Mouse (Mus musculus): ENCODE measurements around the gene Sumo1. TPM values are rescaled to one million over a fixed set of nuclear protein-coding genes. Genes with fewer than 3 reads are reported as not detected.

The Sumo1 gene
- polyA plus RNA-seq, 1 experiment from 2014 or later, result 375 TPM

GRCm38 (mm10) chr1:59613795-59614194 lies 56.8 kb downstream of the Sumo1 start:
- Histone ChIP-seq H3K4me2 (replicated peaks; ENCODE audit: low read depth, low read length) (no peak overlapping the region), H3K9me3 (ENCODE audit: low read length) (no peaks in the 10 kb centered on the region), H3K4me3 (ENCODE audit: low read length) (no peak overlapping the region), H3K36me3 (ENCODE audit: insufficient read depth, low read length) (no peaks in the 10 kb centered on the region), H3K4me1 (ENCODE audit: insufficient read depth, low read length) (no peaks in the 10 kb centered on the region; the same call in none of the 2 replicates), H3K27ac (ENCODE audit: low read length) (no peak overlapping the region), H3K9ac (replicated peaks; ENCODE audit: low read length) (no peak overlapping the region), H3K27me3 (ENCODE audit: insufficient read depth, low read length) (no peaks in the 10 kb centered on the region)
- WGBS, result 44% methylated on average over 6 of the region's 6 CpGs
- no peak for ATAC-seq (ENCODE audit: low FRiP score, low TSS enrichment)

GRCm38 (mm10) chr1:59610929-59611328 lies 59.7 kb downstream of the Sumo1 start:
- 0 out of 2 replicates have a peak overlapping the region, but pooled peaks have one; percentile 27 for H3K27ac ChIP-seq (ENCODE audit: low read length)
- H3K4me3 ChIP-seq (ENCODE audit: low read length), result no peak overlapping the region
- no peak for ATAC-seq (ENCODE audit: low FRiP score, low TSS enrichment)
- no peaks in the 10 kb centered on the region; the same call in none of the 2 replicates for H3K4me1 ChIP-seq (ENCODE audit: insufficient read depth, low read length)
- 93% methylated on average over 3 of the region's 3 CpGs for WGBS
- no peaks in the 10 kb centered on the region for H3K27me3 ChIP-seq (ENCODE audit: insufficient read depth, low read length)
- H3K9ac ChIP-seq (replicated peaks; ENCODE audit: low read length), result no peak overlapping the region
- H3K9me3 ChIP-seq (ENCODE audit: low read length), result no peaks in the 10 kb centered on the region
- no peak overlapping the region for H3K4me2 ChIP-seq (replicated peaks; ENCODE audit: low read depth, low read length)
- no peaks in the 10 kb centered on the region for H3K36me3 ChIP-seq (ENCODE audit: insufficient read depth, low read length)

- no peaks in the 10 kb centered on the region; the same call in none of the 2 replicates for H3K4me1 ChIP-seq (ENCODE audit: insufficient read depth, low read length)
- no peaks in the 10 kb centered on the region for H3K27me3 ChIP-seq (ENCODE audit: insufficient read depth, low read length)
- no peaks in the 10 kb centered on the region for H3K36me3 ChIP-seq (ENCODE audit: insufficient read depth, low read length)
- no peaks in the 10 kb centered on the region for H3K9me3 ChIP-seq (ENCODE audit: low read length)
- peak; percentile 70; the same call in 1 of the 2 replicates for ATAC-seq (ENCODE audit: low FRiP score, low TSS enrichment)
- H3K4me2 ChIP-seq (replicated peaks; ENCODE audit: low read depth, low read length), result no peak overlapping the region
- H3K4me3 ChIP-seq (ENCODE audit: low read length), result no peak overlapping the region
- H3K9ac ChIP-seq (replicated peaks; ENCODE audit: low read length), result no peak overlapping the region
- WGBS, result 46% methylated on average over 10 of the region's 10 CpGs
- peak overlapping the region; percentile 27 for H3K27ac ChIP-seq (ENCODE audit: low read length)
Observed at GRCm38 (mm10) chr1:59609896-59610295, 60.7 kb downstream of the Sumo1 start.

GRCm38 (mm10) chr1:59609458-59609857 lies 61.2 kb downstream of the Sumo1 start:
- peak overlapping the region; percentile 27 for H3K27ac ChIP-seq (ENCODE audit: low read length)
- no peaks in the 10 kb centered on the region; the same call in none of the 2 replicates for H3K4me1 ChIP-seq (ENCODE audit: insufficient read depth, low read length)
- no peaks in the 10 kb centered on the region for H3K36me3 ChIP-seq (ENCODE audit: insufficient read depth, low read length)
- 83% methylated on average over 4 of the region's 4 CpGs for WGBS
- H3K9me3 ChIP-seq (ENCODE audit: low read length), result no peaks in the 10 kb centered on the region
- no peaks in the 10 kb centered on the region for H3K27me3 ChIP-seq (ENCODE audit: insufficient read depth, low read length)
- no peak overlapping the region for H3K9ac ChIP-seq (replicated peaks; ENCODE audit: low read length)
- H3K4me2 ChIP-seq (replicated peaks; ENCODE audit: low read depth, low read length), result no peak overlapping the region
- ATAC-seq (ENCODE audit: low FRiP score, low TSS enrichment), result no peak
- no peak overlapping the region for H3K4me3 ChIP-seq (ENCODE audit: low read length)

- Histone ChIP-seq H3K36me3 (ENCODE audit: insufficient read depth, low read length) (no peaks in the 10 kb centered on the region), H3K27ac (ENCODE audit: low read length) (0 out of 2 replicates have a peak overlapping the region, but pooled peaks have one; percentile 4), H3K4me3 (ENCODE audit: low read length) (no peak overlapping the region), H3K9me3 (ENCODE audit: low read length) (no peaks in the 10 kb centered on the region), H3K4me2 (replicated peaks; ENCODE audit: low read depth, low read length) (no peak overlapping the region), H3K9ac (replicated peaks; ENCODE audit: low read length) (no peak overlapping the region), H3K27me3 (ENCODE audit: insufficient read depth, low read length) (no peaks in the 10 kb centered on the region), H3K4me1 (ENCODE audit: insufficient read depth, low read length) (no peaks in the 10 kb centered on the region; the same call in none of the 2 replicates)
- no peak for ATAC-seq (ENCODE audit: low FRiP score, low TSS enrichment)
- 62% methylated on average over 5 of the region's 5 CpGs for WGBS
Observed at GRCm38 (mm10) chr1:59608920-59609319, 61.7 kb downstream of the Sumo1 start.

- no peak overlapping the region for H3K4me3 ChIP-seq (ENCODE audit: low read length)
- H3K4me1 ChIP-seq (ENCODE audit: insufficient read depth, low read length), result no peaks in the 10 kb centered on the region; the same call in 1 of the 2 replicates
- no peak overlapping the region for H3K27ac ChIP-seq (ENCODE audit: low read length)
- no peaks in the 10 kb centered on the region for H3K9me3 ChIP-seq (ENCODE audit: low read length)
- no peaks in the 10 kb centered on the region for H3K36me3 ChIP-seq (ENCODE audit: insufficient read depth, low read length)
- WGBS, result 92% methylated on average over 7 of the region's 7 CpGs
- no peak overlapping the region for H3K4me2 ChIP-seq (replicated peaks; ENCODE audit: low read depth, low read length)
- H3K9ac ChIP-seq (replicated peaks; ENCODE audit: low read length), result no peak overlapping the region
- no peak for ATAC-seq (ENCODE audit: low FRiP score, low TSS enrichment)
- H3K27me3 ChIP-seq (ENCODE audit: insufficient read depth, low read length), result no peaks in the 10 kb centered on the region
Observed at GRCm38 (mm10) chr1:59608125-59608762, 62.4 kb downstream of the Sumo1 start.

- 64% methylated on average over 7 of the region's 7 CpGs for WGBS
- H3K4me3 ChIP-seq (ENCODE audit: low read length), result no peak overlapping the region
- H3K9ac ChIP-seq (replicated peaks; ENCODE audit: low read length), result no peak overlapping the region
- no peak overlapping the region for H3K4me2 ChIP-seq (replicated peaks; ENCODE audit: low read depth, low read length)
- H3K27ac ChIP-seq (ENCODE audit: low read length), result no peak overlapping the region
- H3K27me3 ChIP-seq (ENCODE audit: insufficient read depth, low read length), result no peaks in the 10 kb centered on the region
- no peaks in the 10 kb centered on the region; the same call in 1 of the 2 replicates for H3K4me1 ChIP-seq (ENCODE audit: insufficient read depth, low read length)
- no peak for ATAC-seq (ENCODE audit: low FRiP score, low TSS enrichment)
- H3K9me3 ChIP-seq (ENCODE audit: low read length), result no peaks in the 10 kb centered on the region
- no peaks in the 10 kb centered on the region for H3K36me3 ChIP-seq (ENCODE audit: insufficient read depth, low read length)
Observed at GRCm38 (mm10) chr1:59607071-59607470, 63.6 kb downstream of the Sumo1 start.

GRCm38 (mm10) chr1:59606479-59606878 lies 64.2 kb downstream of the Sumo1 start:
- no peaks in the 10 kb centered on the region for H3K27me3 ChIP-seq (ENCODE audit: insufficient read depth, low read length)
- H3K4me2 ChIP-seq (replicated peaks; ENCODE audit: low read depth, low read length), result no peak overlapping the region
- ATAC-seq (ENCODE audit: low FRiP score, low TSS enrichment), result no peak
- no peaks in the 10 kb centered on the region for H3K36me3 ChIP-seq (ENCODE audit: insufficient read depth, low read length)
- WGBS, result 91% methylated on average over 13 of the region's 13 CpGs
- H3K9me3 ChIP-seq (ENCODE audit: low read length), result no peaks in the 10 kb centered on the region
- no peak overlapping the region for H3K9ac ChIP-seq (replicated peaks; ENCODE audit: low read length)
- H3K27ac ChIP-seq (ENCODE audit: low read length), result no peak overlapping the region
- H3K4me3 ChIP-seq (ENCODE audit: low read length), result no peak overlapping the region
- no peaks in the 10 kb centered on the region; the same call in 1 of the 2 replicates for H3K4me1 ChIP-seq (ENCODE audit: insufficient read depth, low read length)

- Histone ChIP-seq H3K4me1 (ENCODE audit: insufficient read depth, low read length) (no peaks in the 10 kb centered on the region), H3K9me3 (ENCODE audit: low read length) (no peaks in the 10 kb centered on the region), H3K36me3 (ENCODE audit: insufficient read depth, low read length) (no peaks in the 10 kb centered on the region), H3K27me3 (ENCODE audit: insufficient read depth, low read length) (no peaks in the 10 kb centered on the region), H3K9ac (replicated peaks; ENCODE audit: low read length) (0 out of 2 replicates have a peak overlapping the region, but pooled peaks have one; percentile 19), H3K4me2 (replicated peaks; ENCODE audit: low read depth, low read length) (0 out of 2 replicates have a peak overlapping the region, but pooled peaks have one; percentile 13), H3K27ac (ENCODE audit: low read length) (no peak overlapping the region), H3K4me3 (ENCODE audit: low read length) (no peak overlapping the region)
- WGBS, result 25% methylated on average over 11 of the region's 11 CpGs
- peak; percentile 61; the same call in 1 of the 2 replicates for ATAC-seq (ENCODE audit: low FRiP score, low TSS enrichment)
Observed at GRCm38 (mm10) chr1:59603893-59604292, 66.7 kb downstream of the Sumo1 start.

- 97% methylated on average over 2 of the region's 2 CpGs for WGBS
- H3K4me2 ChIP-seq (replicated peaks; ENCODE audit: low read depth, low read length), result no peak overlapping the region
- no peak overlapping the region for H3K27ac ChIP-seq (ENCODE audit: low read length)
- H3K4me3 ChIP-seq (ENCODE audit: low read length), result no peak overlapping the region
- H3K9me3 ChIP-seq (ENCODE audit: low read length), result no peaks in the 10 kb centered on the region
- no peaks in the 10 kb centered on the region for H3K4me1 ChIP-seq (ENCODE audit: insufficient read depth, low read length)
- no peaks in the 10 kb centered on the region for H3K27me3 ChIP-seq (ENCODE audit: insufficient read depth, low read length)
- no peak overlapping the region for H3K9ac ChIP-seq (replicated peaks; ENCODE audit: low read length)
- ATAC-seq (ENCODE audit: low FRiP score, low TSS enrichment), result no peak
- no peaks in the 10 kb centered on the region for H3K36me3 ChIP-seq (ENCODE audit: insufficient read depth, low read length)
Observed at GRCm38 (mm10) chr1:59603417-59603712, 67.3 kb downstream of the Sumo1 start.

All from kidney, embryonic 16.5 days (tissue).